Mouse (Mus musculus): Measurements from ENCODE around the gene Cbfa2t3. TPM values are rescaled to one million over a fixed set of nuclear protein-coding genes. Genes with fewer than 3 reads are reported as not detected.
A peak's percentile ranks its signal among the peaks of the same experiment; 100 is the strongest.

The Cbfa2t3 gene
- polyA plus RNA-seq, 1 experiment from 2014 or later = 21.4 TPM

- Histone ChIP-seq H3K9ac (no peak overlapping the region), H3K4me2 (no peak overlapping the region), H3K27me3 (replicated peaks) (no peaks in the 10 kb centered on the region), H3K4me1 (peaks cover 81% of the 10 kb centered on the region), H3K4me3 (no peak overlapping the region), H3K36me3 (replicated peaks) (no peaks in the 10 kb centered on the region), H3K27ac (no peak overlapping the region), H3K9me3 (no peaks in the 10 kb centered on the region)
- 15% methylated on average over 5 of the region's 5 CpGs for WGBS
- no peak for ATAC-seq (replicated peaks)
Measured at GRCm38 (mm10) chr8:122669370-122669769, 29.5 kb downstream of the Cbfa2t3 start.

- Histone ChIP-seq H3K4me1 (peaks cover 77% of the 10 kb centered on the region), H3K4me3 (no peak overlapping the region), H3K27ac (no peak overlapping the region), H3K27me3 (replicated peaks) (no peaks in the 10 kb centered on the region), H3K9me3 (no peaks in the 10 kb centered on the region), H3K4me2 (no peak overlapping the region), H3K9ac (no peak overlapping the region), H3K36me3 (replicated peaks) (no peaks in the 10 kb centered on the region)
- ATAC-seq (replicated peaks) = no peak
- 69% methylated on average over 11 of the region's 11 CpGs for WGBS
Measured at GRCm38 (mm10) chr8:122667854-122668253, 31.1 kb downstream of the Cbfa2t3 start.

GRCm38 (mm10) chr8:122666827-122667226 lies 32.1 kb downstream of the Cbfa2t3 start:
- peak overlapping the region; percentile 61 for H3K27ac ChIP-seq
- H3K9me3 ChIP-seq = no peaks in the 10 kb centered on the region
- ATAC-seq (replicated peaks) = no peak

GRCm38 (mm10) chr8:122666338-122666764 lies 32.6 kb downstream of the Cbfa2t3 start:
- 43% methylated on average over 9 of the region's 9 CpGs for WGBS
- Histone ChIP-seq H3K4me1 (peaks cover 71% of the 10 kb centered on the region), H3K4me2 (peak overlapping the region; percentile 7; the same call in 1 of the 2 replicates), H3K36me3 (replicated peaks) (no peaks in the 10 kb centered on the region), H3K9me3 (no peaks in the 10 kb centered on the region), H3K9ac (no peak overlapping the region), H3K4me3 (no peak overlapping the region), H3K27ac (peak overlapping the region; percentile 61), H3K27me3 (replicated peaks) (no peaks in the 10 kb centered on the region)
- 0 out of 2 replicates have a peak, but pooled peaks have one; percentile 21 for ATAC-seq (replicated peaks)

More at GRCm38 (mm10) chr8:122666827-122667226, 32.1 kb downstream of the Cbfa2t3 start:
- Histone ChIP-seq H3K4me1 (peaks cover 72% of the 10 kb centered on the region), H3K27me3 (replicated peaks) (no peaks in the 10 kb centered on the region), H3K4me2 (peak overlapping the region; percentile 7; the same call in 1 of the 2 replicates), H3K9ac (no peak overlapping the region), H3K36me3 (replicated peaks) (no peaks in the 10 kb centered on the region), H3K4me3 (no peak overlapping the region)
- WGBS = 57% methylated on average over 12 of the region's 12 CpGs

- 50% methylated on average over 13 of the region's 14 CpGs for WGBS
- peak overlapping the region; percentile 13; the same call in 1 of the 2 replicates for H3K4me2 ChIP-seq
Measured at GRCm38 (mm10) chr8:122665667-122666316, 33.1 kb downstream of the Cbfa2t3 start.

GRCm38 (mm10) chr8:122665221-122665620 lies 33.7 kb downstream of the Cbfa2t3 start:
- Histone ChIP-seq H3K27ac (peak overlapping the region; percentile 40), H3K9me3 (no peaks in the 10 kb centered on the region), H3K4me2 (no peak overlapping the region), H3K27me3 (replicated peaks) (no peaks in the 10 kb centered on the region), H3K9ac (no peak overlapping the region), H3K36me3 (replicated peaks) (no peaks in the 10 kb centered on the region), H3K4me1 (peaks cover 65% of the 10 kb centered on the region), H3K4me3 (no peak overlapping the region)
- 53% methylated on average over 8 of the region's 8 CpGs for WGBS
- ATAC-seq (replicated peaks) = peak; percentile 44; the same call in 1 of the 2 replicates

More at GRCm38 (mm10) chr8:122665667-122666316, 33.1 kb downstream of the Cbfa2t3 start:
- no peaks in the 10 kb centered on the region for H3K36me3 ChIP-seq (replicated peaks)
- no peaks in the 10 kb centered on the region for H3K9me3 ChIP-seq
- H3K27me3 ChIP-seq (replicated peaks) = no peaks in the 10 kb centered on the region
- H3K4me3 ChIP-seq = no peak overlapping the region
- H3K9ac ChIP-seq = no peak overlapping the region
- H3K27ac ChIP-seq = peak overlapping the region; percentile 40; the same call in 1 of the 2 replicates
- peak; percentile 54 for ATAC-seq (replicated peaks)
- H3K4me1 ChIP-seq = peaks cover 71% of the 10 kb centered on the region

GRCm38 (mm10) chr8:122663670-122664069 lies 35.2 kb downstream of the Cbfa2t3 start:
- no peaks in the 10 kb centered on the region for H3K36me3 ChIP-seq (replicated peaks)
- no peak overlapping the region for H3K4me2 ChIP-seq
- H3K27ac ChIP-seq = no peak overlapping the region
- H3K9me3 ChIP-seq = no peaks in the 10 kb centered on the region
- 70% methylated on average over 5 of the region's 5 CpGs for WGBS
- H3K4me1 ChIP-seq = peaks cover 57% of the 10 kb centered on the region
- H3K4me3 ChIP-seq = no peak overlapping the region
- no peak overlapping the region for H3K9ac ChIP-seq
- no peaks in the 10 kb centered on the region for H3K27me3 ChIP-seq (replicated peaks)
- no peak for ATAC-seq (replicated peaks)

- Histone ChIP-seq H3K27ac (no peak overlapping the region), H3K9me3 (no peaks in the 10 kb centered on the region), H3K4me1 (peaks cover 57% of the 10 kb centered on the region), H3K9ac (no peak overlapping the region), H3K36me3 (replicated peaks) (no peaks in the 10 kb centered on the region), H3K4me2 (no peak overlapping the region), H3K4me3 (no peak overlapping the region), H3K27me3 (replicated peaks) (no peaks in the 10 kb centered on the region)
- WGBS = 82% methylated on average over 3 of the region's 3 CpGs
- no peak for ATAC-seq (replicated peaks)
Measured at GRCm38 (mm10) chr8:122663106-122663505, 35.8 kb downstream of the Cbfa2t3 start.

GRCm38 (mm10) chr8:122661894-122662293 lies 37.0 kb downstream of the Cbfa2t3 start:
- Histone ChIP-seq H3K4me1 (peaks cover 50% of the 10 kb centered on the region), H3K4me2 (no peak overlapping the region), H3K9ac (no peak overlapping the region), H3K27me3 (replicated peaks) (no peaks in the 10 kb centered on the region), H3K27ac (no peak overlapping the region), H3K9me3 (no peaks in the 10 kb centered on the region), H3K36me3 (replicated peaks) (no peaks in the 10 kb centered on the region), H3K4me3 (no peak overlapping the region)
- ATAC-seq (replicated peaks) = no peak
- WGBS = 85% methylated on average over 2 of the region's 2 CpGs

- ATAC-seq (replicated peaks) = no peak
- no peaks in the 10 kb centered on the region for H3K36me3 ChIP-seq (replicated peaks)
- 45% methylated on average over 7 of the region's 7 CpGs for WGBS
- no peak overlapping the region for H3K4me2 ChIP-seq
- no peak overlapping the region for H3K9ac ChIP-seq
- H3K27me3 ChIP-seq (replicated peaks) = no peaks in the 10 kb centered on the region
- H3K9me3 ChIP-seq = no peaks in the 10 kb centered on the region
- no peak overlapping the region; the same call in 1 of the 2 replicates for H3K27ac ChIP-seq
- no peak overlapping the region for H3K4me3 ChIP-seq
- peaks cover 43% of the 10 kb centered on the region for H3K4me1 ChIP-seq
Measured at GRCm38 (mm10) chr8:122661138-122661537, 37.8 kb downstream of the Cbfa2t3 start.

GRCm38 (mm10) chr8:122660022-122660421 lies 38.9 kb downstream of the Cbfa2t3 start:
- Histone ChIP-seq H3K27me3 (replicated peaks) (no peaks in the 10 kb centered on the region), H3K4me1 (peaks cover 32% of the 10 kb centered on the region), H3K27ac (no peak overlapping the region), H3K4me3 (no peak overlapping the region), H3K9me3 (no peaks in the 10 kb centered on the region), H3K9ac (no peak overlapping the region), H3K36me3 (replicated peaks) (no peaks in the 10 kb centered on the region), H3K4me2 (no peak overlapping the region)
- WGBS = 75% methylated on average over 2 of the region's 2 CpGs
- no peak for ATAC-seq (replicated peaks)

- Histone ChIP-seq H3K4me1 (peaks cover 21% of the 10 kb centered on the region), H3K9me3 (no peaks in the 10 kb centered on the region), H3K27me3 (replicated peaks) (no peaks in the 10 kb centered on the region), H3K9ac (no peak overlapping the region), H3K27ac (no peak overlapping the region), H3K36me3 (replicated peaks) (no peaks in the 10 kb centered on the region), H3K4me2 (no peak overlapping the region), H3K4me3 (no peak overlapping the region)
- 80% methylated on average over 9 of the region's 9 CpGs for WGBS
- ATAC-seq (replicated peaks) = no peak
Measured at GRCm38 (mm10) chr8:122658807-122659160, 40.1 kb downstream of the Cbfa2t3 start.
